Mouse (Mus musculus) gastrocnemius, postnatal 36 days (tissue): ENCODE results near the gene Sh3kbp1. TPM values are rescaled to one million over a fixed set of nuclear protein-coding genes. Genes with fewer than 3 reads are reported as not detected.
A peak's percentile ranks its signal among the peaks of the same experiment; 100 is the strongest.

Source experiments
- DNase-seq, 2 experiments: peaks; one replicate each; pipeline ENCODE4 v3.0.0; 2022
- intact Hi-C: fragments of 180-260 bp; cut with DNase I; formaldehyde crosslinking; loops from one replicate; pipeline ENCODE4 v1.15.1; 2025
- total RNA-seq, 2 experiments: library from RNA; stranded (reverse); gene quantifications; 2 replicates each; pipeline ENCODE4 v1.2.3; 2021

The Sh3kbp1 gene
- total RNA-seq, 2 experiments from 2014 or later, result 22.9 to 26.4 TPM

GRCm38 (mm10) chrX:159909446-159910277 is 282.6 kb downstream of the Sh3kbp1 start:
- intact Hi-C loops, result no loop called here

DNA sequence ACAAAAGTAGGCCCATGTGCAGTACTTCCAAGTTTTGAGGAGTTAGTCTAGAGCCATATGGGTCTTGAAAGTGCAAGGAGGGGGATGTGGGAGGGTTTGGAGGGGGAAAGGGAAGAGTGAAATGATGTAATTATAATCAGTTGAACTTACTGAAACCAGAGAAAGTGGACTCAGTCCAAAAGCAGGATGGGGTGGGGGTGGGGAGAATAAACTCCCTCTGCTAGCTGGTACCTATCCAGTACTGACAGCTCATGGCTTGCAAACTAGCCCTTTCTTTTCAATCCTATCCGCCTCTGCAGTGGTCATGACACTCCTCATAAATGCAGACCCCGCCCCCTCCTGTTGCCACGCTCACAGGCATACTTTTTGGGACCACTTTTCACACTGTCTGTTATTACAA is 283.5 kb downstream of the Sh3kbp1 start:
- intact Hi-C loops, result no loop called here
- no peak for DNase-seq

More at GRCm38 (mm10) chrX:159909446-159910277, 282.6 kb downstream of the Sh3kbp1 start:
- no peak for DNase-seq

- no peak for DNase-seq
- intact Hi-C loops, result no loop called here
These were observed 284.5 kb downstream of the Sh3kbp1 start for GRCm38 (mm10) chrX:159911613-159912012.

DNA sequence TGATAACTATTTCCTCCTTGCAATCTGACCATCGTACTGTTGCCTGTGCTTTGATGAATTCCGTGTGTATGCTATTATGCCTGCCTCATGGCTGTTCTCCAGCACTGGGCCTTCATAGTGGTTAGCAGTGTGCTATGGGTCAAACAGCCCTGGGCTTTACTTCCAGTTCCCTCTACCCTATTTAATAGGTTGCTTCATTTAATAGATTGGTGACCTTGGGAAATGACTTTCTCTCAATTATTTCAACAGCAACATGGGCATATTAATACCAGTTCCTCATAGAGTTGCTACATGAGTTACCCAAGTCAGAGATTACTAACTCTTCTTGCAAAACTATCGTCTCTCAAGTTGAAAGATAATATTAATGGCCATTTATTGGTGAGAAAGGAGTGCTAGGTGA is 285.0 kb downstream of the Sh3kbp1 start:
- DNase-seq, result no peak
- intact Hi-C loops, result no loop called here

DNA sequence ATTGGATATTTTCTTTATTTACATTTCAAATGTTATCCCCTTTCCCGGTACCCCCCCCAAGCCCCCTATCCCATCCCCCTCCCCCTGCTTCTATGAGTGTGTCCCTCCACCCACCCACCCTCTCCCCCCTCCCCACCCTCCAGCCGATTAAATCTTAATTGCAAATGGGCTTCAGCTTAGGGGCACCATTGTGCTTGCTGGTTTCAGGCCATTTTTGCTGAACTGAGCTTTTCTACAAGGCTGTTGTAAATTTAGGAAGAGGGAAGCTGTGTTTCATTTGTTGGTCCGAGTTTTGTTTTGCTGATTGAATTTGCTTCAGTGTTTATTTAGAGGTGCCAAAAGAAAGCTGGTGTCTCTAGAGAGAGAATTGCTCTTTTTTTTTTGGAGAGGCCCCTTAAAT is 286.4 kb downstream of the Sh3kbp1 start:
- intact Hi-C loops, result no loop called here
- no peak for DNase-seq

DNA sequence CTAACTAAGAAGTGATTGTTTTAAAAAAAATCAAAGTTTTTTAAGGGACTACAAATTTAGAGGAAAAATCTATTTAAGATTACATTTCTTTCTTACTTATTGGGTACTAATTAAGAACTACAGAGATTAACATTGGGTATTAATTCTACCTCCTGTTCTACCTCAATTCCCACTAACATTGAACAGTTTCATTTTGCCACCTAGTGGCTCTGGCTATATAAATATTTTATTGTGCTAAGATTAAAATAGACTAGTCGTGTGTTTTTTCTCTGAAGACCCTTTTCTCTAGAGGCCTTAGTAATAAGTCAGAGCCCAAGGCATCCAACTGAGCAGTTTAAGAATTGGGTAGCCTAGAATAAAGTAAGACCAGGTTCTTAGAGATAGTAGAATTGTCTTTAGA is 288.1 kb downstream of the Sh3kbp1 start:
- intact Hi-C loops, result no loop called here
- no peak for DNase-seq

DNA sequence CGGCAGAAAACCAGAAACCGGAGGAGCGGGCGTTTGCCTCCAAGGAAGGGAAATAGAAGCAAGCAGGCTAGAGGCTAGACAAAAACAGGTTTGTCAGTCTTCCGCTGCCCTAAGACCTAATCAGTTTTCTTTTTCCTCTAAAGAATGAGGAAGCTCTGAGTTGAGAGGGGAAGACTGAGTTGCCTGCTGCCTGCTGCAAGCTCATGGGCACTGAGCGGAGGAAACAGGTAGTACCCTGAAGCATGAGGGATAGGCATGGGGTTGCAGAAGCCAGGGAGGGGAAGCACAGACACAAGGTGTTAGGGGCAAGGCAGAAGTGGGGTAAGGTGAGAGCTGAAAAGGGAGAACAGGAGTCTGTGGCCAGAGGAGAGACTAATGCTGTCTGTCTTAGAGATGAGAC is 297.7 kb downstream of the Sh3kbp1 start:
- DNase-seq, result no peak
- intact Hi-C loops, result no loop called here

- DNase-seq, result no peak
- intact Hi-C loops, result no loop called here
These were observed 301.1 kb downstream of the Sh3kbp1 start for GRCm38 (mm10) chrX:159928165-159928564.

- no peak for DNase-seq
- intact Hi-C loops, result no loop called here
These were observed 301.8 kb downstream of the Sh3kbp1 start for GRCm38 (mm10) chrX:159928834-159929233.

GRCm38 (mm10) chrX:159932027-159932426 is 305.0 kb downstream of the Sh3kbp1 start:
- no peak for DNase-seq

DNA sequence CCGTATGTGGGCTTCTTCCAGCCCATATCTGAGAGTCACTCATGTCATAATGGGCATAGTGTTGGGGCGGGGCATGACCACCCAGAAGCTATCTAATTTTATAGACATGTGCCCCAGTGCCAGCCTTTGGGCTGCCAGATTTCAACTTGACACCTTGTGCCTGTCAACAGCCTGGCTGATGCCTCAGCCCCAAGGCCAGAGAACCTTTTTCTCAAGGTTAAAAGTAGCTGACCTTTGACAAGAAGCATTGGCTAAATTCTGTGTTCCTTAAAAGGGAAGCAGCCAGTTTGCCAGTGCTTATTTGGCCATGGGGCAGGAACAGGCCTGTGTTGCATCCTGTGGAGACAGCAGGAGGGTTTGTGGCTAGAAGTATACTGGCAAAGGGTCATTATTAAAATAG is 315.5 kb downstream of the Sh3kbp1 start:
- intact Hi-C loops, result no loop called here
- peak; percentile 15 to 35 for DNase-seq

More at GRCm38 (mm10) chrX:159932027-159932426, 305.0 kb downstream of the Sh3kbp1 start:
- intact Hi-C loops, result no loop called here

DNA sequence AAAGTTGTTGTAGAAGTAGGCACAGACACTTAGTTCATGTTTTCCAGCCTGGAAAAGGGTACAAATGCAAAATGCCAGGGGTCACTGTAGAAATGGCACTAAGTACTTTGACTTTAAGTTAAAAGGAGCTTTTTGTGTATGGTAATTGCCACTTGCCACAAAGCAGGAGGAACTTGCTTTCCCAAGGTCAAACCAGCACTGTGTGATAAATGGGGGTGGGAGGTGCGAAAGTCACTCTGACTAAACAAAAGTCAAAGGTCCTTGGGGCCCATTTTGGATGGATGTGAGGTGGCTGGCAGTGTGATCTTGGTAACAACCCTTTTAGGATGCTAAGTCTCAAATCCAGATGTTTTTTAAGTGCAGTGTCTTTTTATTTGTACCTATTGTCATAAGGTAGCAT is 316.5 kb downstream of the Sh3kbp1 start:
- intact Hi-C loops, result no loop called here
- DNase-seq, result no peak

GRCm38 (mm10) chrX:159953546-159954429 is 326.7 kb downstream of the Sh3kbp1 start:
- intact Hi-C loops, result no loop called here
- DNase-seq, result no peak

GRCm38 (mm10) chrX:159954430-159954779 is 327.3 kb downstream of the Sh3kbp1 start:
- DNase-seq, result no peak
- intact Hi-C loops, result no loop called here

DNA sequence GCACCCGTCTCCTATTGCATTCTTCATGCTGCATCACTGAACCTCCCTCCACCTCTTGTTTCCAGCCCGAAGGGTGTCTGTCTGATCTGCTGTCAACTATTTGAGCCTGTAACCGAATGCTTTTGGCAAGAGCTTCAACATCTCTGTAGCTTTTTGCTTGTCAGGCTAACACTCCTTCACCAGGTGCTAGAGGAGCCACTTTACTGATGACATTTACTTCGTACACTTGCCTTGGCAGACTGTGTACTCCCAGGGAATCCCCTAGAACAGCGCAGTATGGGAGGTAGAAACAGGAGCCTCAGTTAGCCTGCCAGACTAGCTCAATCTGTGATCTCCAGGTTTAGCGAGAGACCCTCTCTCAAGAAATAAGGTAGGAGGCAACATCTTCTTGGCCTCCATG is 328.4 kb downstream of the Sh3kbp1 start:
- no peak for DNase-seq
- intact Hi-C loops, result no loop called here

DNA sequence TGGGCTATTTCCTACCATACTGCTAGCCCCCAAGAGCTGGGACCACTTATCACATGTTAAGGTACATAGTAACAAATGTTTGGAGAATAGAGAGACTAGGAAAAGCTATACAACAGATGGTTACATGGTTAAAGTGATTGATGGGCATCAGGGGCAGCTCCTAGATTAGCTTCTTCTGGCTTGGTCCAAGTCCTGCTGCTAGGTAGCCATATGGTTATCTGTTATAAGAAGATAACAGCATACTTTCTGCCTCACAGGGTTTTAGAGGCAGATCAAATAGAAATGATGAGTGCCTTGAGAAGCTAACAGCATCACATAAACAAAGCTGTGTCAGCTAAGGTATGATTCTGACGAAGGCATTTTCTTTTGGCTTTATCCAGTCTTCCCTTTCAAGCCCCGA is 334.3 kb downstream of the Sh3kbp1 start:
- intact Hi-C loops, result loop anchor here (5.0 to 10.0 kb wide), 2 partner anchors 334 to 427 kb away; partner anchors contain the start of gene Sh3kbp1
- DNase-seq, result no peak

GRCm38 (mm10) chrX:159963273-159963672 is 336.2 kb downstream of the Sh3kbp1 start:
- intact Hi-C loops, result loop anchor here (5.0 to 10.0 kb wide), 2 partner anchors 336 to 428 kb away; partner anchors contain the start of gene Sh3kbp1
- peak in 1 of 2 experiments; percentile 34 for DNase-seq

- intact Hi-C loops, result loop anchor here (5.0 to 10.0 kb wide), 2 partner anchors 337 to 429 kb away; partner anchors contain the start of gene Sh3kbp1
- DNase-seq, result no peak
These were observed 336.9 kb downstream of the Sh3kbp1 start for GRCm38 (mm10) chrX:159963925-159964324.

GRCm38 (mm10) chrX:159969025-159969424 is 342.0 kb downstream of the Sh3kbp1 start:
- DNase-seq, result no peak
- intact Hi-C loops, result loop anchor here (10.0 kb wide), 1 partner anchor 434 kb away; no protein-coding TSS in a partner anchor

- no peak for DNase-seq
- intact Hi-C loops, result loop anchor here (5.0 kb wide), 1 partner anchor 201 kb away; no protein-coding TSS in a partner anchor
These were observed 344.2 kb downstream of the Sh3kbp1 start for GRCm38 (mm10) chrX:159971091-159971779.
